18 mouse cellular contexts compared by ENCODE assay signal in genomic region chr2:38934936-38935335, GRCm38 (mm10). TPM values are rescaled to one million over a fixed set of nuclear protein-coding genes. Genes with fewer than 3 reads are reported as not detected.
A peak's percentile ranks its signal among the peaks of the same experiment; 100 is the strongest.
DNase-seq lines count a peak whose midpoint lies in the region; ATAC-seq lines count a peak whose summit lies in the region.
"Had no signal": no experiment of that assay in that cellular context is flagged by ENCODE, and none has a peak within 500 bp of the region (broad histone marks: within the 10 kb centered on the region; RNA-seq: fewer than 3 reads in every experiment).

No protein-coding gene starts in this region.

- H3K27me3 ChIP-seq in kidney, embryonic 15.5 days: no peaks in the 10 kb centered on the region
- H3K27me3 ChIP-seq in embryonic facial prominence, embryonic 14.5 days (replicated peaks; ENCODE audit: control insufficient read depth, insufficient read depth, low read length): no peaks in the 10 kb centered on the region
- no peaks in the 10 kb centered on the region for H3K27me3 ChIP-seq in limb, embryonic 13.5 days

- intact Hi-C loops in gastrocnemius, postnatal 36 days (cut with DNase I): no loop called here

- no peak overlapping the region for H3K4me3 ChIP-seq in kidney, embryonic 15.5 days (replicated peaks)
- no peak overlapping the region for H3K4me3 ChIP-seq in embryonic facial prominence, embryonic 14.5 days (ENCODE audit: low read depth, low read length)
- peak overlapping the region; percentile 5; the same call in 1 of the 2 replicates for H3K4me3 ChIP-seq in limb, embryonic 13.5 days
- H3K4me3 ChIP-seq: forebrain, embryonic 13.5 days; midbrain, embryonic 15.5 days had no signal

- WGBS in kidney, embryonic 15.5 days: 54% methylated on average over 5 of the region's 5 CpGs
- 35% methylated on average over 5 of the region's 5 CpGs for WGBS in embryonic facial prominence, embryonic 14.5 days
- WGBS in limb, embryonic 13.5 days: 28% methylated on average over 5 of the region's 5 CpGs

- H3K9me3 ChIP-seq in kidney, embryonic 15.5 days (replicated peaks): no peaks in the 10 kb centered on the region
- no peaks in the 10 kb centered on the region for H3K9me3 ChIP-seq in embryonic facial prominence, embryonic 14.5 days (ENCODE audit: control insufficient read depth, low read length)
- H3K9me3 ChIP-seq in limb, embryonic 13.5 days: no peaks in the 10 kb centered on the region
- H3K9me3 ChIP-seq: forebrain, embryonic 13.5 days; midbrain, embryonic 15.5 days had no signal

- DNase-seq in gastrocnemius, adult 18-20 months (ENCODE audit: low spot score): peak; percentile 25
- DNase-seq in gastrocnemius, postnatal 36 days: no peak
- DNase-seq in kidney, adult 8-10 months: no peak
- peak; percentile 51 for DNase-seq in embryonic facial prominence, embryonic 14.5 days (ENCODE audit: low spot score)
- no peak for DNase-seq in thymus, adult 18-20 months
- no peak for DNase-seq in thymus, postnatal 36 days
- DNase-seq: cerebellum, adult 18-20 months; embryo, embryonic 11 days; kidney, postnatal 36 days; layer of hippocampus, postnatal 36 days; lung, postnatal 14 days had no signal

- peaks cover 32% of the 10 kb centered on the region for H3K4me1 ChIP-seq in kidney, embryonic 15.5 days
- H3K4me1 ChIP-seq in embryonic facial prominence, embryonic 14.5 days (ENCODE audit: control insufficient read depth, insufficient read depth, low read length): peaks cover 29% of the 10 kb centered on the region
- H3K4me1 ChIP-seq in limb, embryonic 13.5 days: peaks cover 32% of the 10 kb centered on the region

- 0 out of 2 replicates have a peak overlapping the region, but pooled peaks have one; percentile 3 for H3K4me2 ChIP-seq in kidney, embryonic 15.5 days
- H3K4me2 ChIP-seq in embryonic facial prominence, embryonic 14.5 days (ENCODE audit: low read depth, low read length): peak overlapping the region; percentile 38
- peak overlapping the region; percentile 31 for H3K4me2 ChIP-seq in limb, embryonic 13.5 days (replicated peaks)
- H3K4me2 ChIP-seq: forebrain, embryonic 13.5 days; midbrain, embryonic 15.5 days had no signal

- H3K27ac ChIP-seq in kidney, embryonic 15.5 days: peak overlapping the region; percentile 78; the same call in 1 of the 2 replicates
- H3K27ac ChIP-seq in embryonic facial prominence, embryonic 14.5 days (replicated peaks; ENCODE audit: low read depth, low read length): peak overlapping the region; percentile 78
- H3K27ac ChIP-seq in limb, embryonic 13.5 days: peak overlapping the region; percentile 83; the same call in 1 of the 2 replicates
- H3K27ac ChIP-seq: forebrain, embryonic 13.5 days; midbrain, embryonic 15.5 days had no signal

- no peak for ATAC-seq in kidney, embryonic 15.5 days (replicated peaks; ENCODE audit: low FRiP score)
- ATAC-seq in embryonic facial prominence, embryonic 14.5 days (ENCODE audit: low read depth): no peak
- ATAC-seq in limb, embryonic 13.5 days (ENCODE audit: low FRiP score, low read depth): no peak
- ATAC-seq: forebrain, embryonic 13.5 days; intestine, postnatal 0 days; midbrain, embryonic 15.5 days had no signal

- H3K9ac ChIP-seq in kidney, embryonic 15.5 days: no peak overlapping the region
- H3K9ac ChIP-seq in embryonic facial prominence, embryonic 14.5 days (ENCODE audit: low read depth, low read length): peak overlapping the region; percentile 30; the same call in 1 of the 2 replicates
- H3K9ac ChIP-seq in limb, embryonic 13.5 days: no peak overlapping the region
- H3K9ac ChIP-seq: forebrain, embryonic 13.5 days; midbrain, embryonic 15.5 days had no signal

- H3K36me3 ChIP-seq in kidney, embryonic 15.5 days: no peaks in the 10 kb centered on the region
- no peaks in the 10 kb centered on the region for H3K36me3 ChIP-seq in embryonic facial prominence, embryonic 14.5 days (ENCODE audit: control insufficient read depth, insufficient read depth, low read length)
- no peaks in the 10 kb centered on the region for H3K36me3 ChIP-seq in limb, embryonic 13.5 days
- H3K36me3 ChIP-seq: midbrain, embryonic 15.5 days had no signal

RNA-seq across cellular contexts. Expression of gene Olfml2a, which starts 3.2 kb away (rescaled TPM):
- total RNA-seq in gastrocnemius, adult 18-20 months (2021): 1 to 10 TPM; 3.3 to 5.3 TPM
- total RNA-seq in gastrocnemius, postnatal 36 days (2021): 1 to 10 TPM; 5.3 to 6.1 TPM
- 4.1 and 4.9 TPM in 2 replicates for polyA plus RNA-seq in kidney, embryonic 15.5 days (2015; fragmentation: Nextera tagmentation; extraction: Ambion mirVana)
- 15.3 and 18.7 TPM in 2 replicates for polyA plus RNA-seq in embryonic facial prominence, embryonic 14.5 days (2014; fragmentation: Nextera tagmentation; extraction: Ambion mirVana)
- polyA plus RNA-seq in limb, embryonic 13.5 days (2015; fragmentation: Nextera tagmentation; extraction: Ambion mirVana): 6.4 and 6.7 TPM in 2 replicates
- total RNA-seq: granulocyte monocyte progenitor cell, adult 5-6 weeks; neutrophil, adult 5-6 weeks had no signal

RNA-seq across cellular contexts. Expression of gene Nr6a1, which starts 7.4 kb away (rescaled TPM):
- total RNA-seq in gastrocnemius, adult 18-20 months (2021): 1 to 10 TPM; 3.5 to 4.1 TPM
- total RNA-seq in gastrocnemius, postnatal 36 days (2021): 1 to 10 TPM; 3.3 to 5.2 TPM
- polyA plus RNA-seq in kidney, embryonic 15.5 days (2015; fragmentation: Nextera tagmentation; extraction: Ambion mirVana): 1.1 and 1.2 TPM in 2 replicates
- polyA plus RNA-seq in embryonic facial prominence, embryonic 14.5 days (2014; fragmentation: Nextera tagmentation; extraction: Ambion mirVana): 1.2 and 1.7 TPM in 2 replicates
- 0.60 and 0.80 TPM in 2 replicates for polyA plus RNA-seq in limb, embryonic 13.5 days (2015; fragmentation: Nextera tagmentation; extraction: Ambion mirVana)

Comparison
In these comparisons a context has a peak if more than half of its experiments do, and no peak if none do; other contexts are left out.
1. DNase-seq: peak in gastrocnemius, adult 18-20 months (single experiment) and embryonic facial prominence, embryonic 14.5 days (single experiment); none in gastrocnemius, postnatal 36 days (0 of 2), kidney, adult 8-10 months (0 of 2), thymus, adult 18-20 months (0 of 2) and thymus, postnatal 36 days (0 of 2).
2. Peak in every context shown above with its lines, with median percentiles within 50 percentile points of each other: H3K27ac ChIP-seq and H3K4me2 ChIP-seq.